Mouse (Mus musculus) embryonic facial prominence, embryonic 10.5 days (tissue): ENCODE measurements around the gene Apom. TPM values are rescaled to one million over a fixed set of nuclear protein-coding genes. Genes with fewer than 3 reads are reported as not detected.

Source experiments
- DNase-seq: peaks from one replicate; pipeline ENCODE4 v3.0.0-alpha.2; 2017; ENCODE audit warnings: low spot score
- H3K27ac ChIP-seq: fragments of 300-500 bp; sonication (generic); replicated peaks from 2 replicates; pipeline ENCODE4 v1.5.1; 2016; ENCODE audit warnings: mild to moderate bottlenecking
- H3K27me3 ChIP-seq: fragments of 300-500 bp; sonication (generic); replicated peaks from 2 replicates; pipeline ENCODE4 v1.6.1; 2016; ENCODE audit warnings: low read depth, mild to moderate bottlenecking; ENCODE audit not compliant: poor library complexity, severe bottlenecking
- H3K36me3 ChIP-seq: fragments of 300-500 bp; sonication (generic); replicated peaks from 2 replicates; pipeline ENCODE4 v1.6.1; 2016; ENCODE audit warnings: mild to moderate bottlenecking, moderate library complexity
- H3K4me1 ChIP-seq: fragments of 300-500 bp; sonication (generic); 2 replicates; pipeline ENCODE4 v1.6.1; 2016
- H3K4me3 ChIP-seq: fragments of 300-500 bp; sonication (generic); 2 replicates; pipeline ENCODE4 v1.5.1; 2016; ENCODE audit warnings: mild to moderate bottlenecking, moderate library complexity
- H3K9me3 ChIP-seq: fragments of 300-500 bp; sonication (generic); 2 replicates; pipeline ENCODE4 v1.6.1; 2016; ENCODE audit warnings: mild to moderate bottlenecking
- WGBS: fragments of 180-500 bp; shearing (Covaris S2); methylation state at CpG from one replicate; pipeline ENCODE4 v1.1.7; 2016; 5-methylcytosine and 5-hydroxymethylcytosine counted together
- polyA plus RNA-seq: library from polyadenylated mRNA; unstranded; fragments of >200 nt; fragmentation: Nextera tagmentation; extraction: Ambion mirVana; gene quantifications from 2 replicates; pipeline ENCODE4 v1.2.1, GENCODE M21; 2016

Apom gene
- polyA plus RNA-seq, 1 experiment from 2014 or later: 0.69 TPM

- Histone ChIP-seq H3K36me3 (peaks cover 50% of the 10 kb centered on the region), H3K4me3 (peak within 1 kb of the TSS; percentile 98)
- WGBS: under 1% methylated on average over 19 of the region's 19 CpGs
Measured at GRCm38 (mm10) chr17:35121871-35122303, 10.0 kb downstream of the Apom start, which contains the start of gene Csnk2b. Gene Csnk2b (minus strand): TSS chr17:35122053.

GRCm38 (mm10) chr17:35121143-35121799, 10.6 kb downstream of the Apom start, which contains the start of gene Gpank1:
Gene Gpank1 (plus strand): TSS chr17:35121455.
- peaks cover 33% of the 10 kb centered on the region for H3K4me1 ChIP-seq
- H3K4me3 ChIP-seq: peak within 1 kb of the TSS; percentile 98
- peak; percentile 99 for DNase-seq
- WGBS: under 1% methylated on average over 50 of the region's 50 CpGs
- H3K9me3 ChIP-seq: no peaks in the 10 kb centered on the region
- H3K27me3 ChIP-seq: no peaks in the 10 kb centered on the region
- H3K36me3 ChIP-seq: peaks cover 54% of the 10 kb centered on the region
- H3K27ac ChIP-seq: peak within 1 kb of the TSS; percentile 90

More at GRCm38 (mm10) chr17:35121871-35122303, 10.0 kb downstream of the Apom start, which contains the start of gene Csnk2b:
- peak; percentile 66 for DNase-seq
- Histone ChIP-seq H3K27me3 (no peaks in the 10 kb centered on the region), H3K9me3 (no peaks in the 10 kb centered on the region), H3K4me1 (peaks cover 39% of the 10 kb centered on the region), H3K27ac (peak within 1 kb of the TSS; percentile 90)

- peaks cover 28% of the 10 kb centered on the region for H3K4me1 ChIP-seq
- H3K4me3 ChIP-seq: peak overlapping the region; percentile 98
- peak overlapping the region; percentile 90 for H3K27ac ChIP-seq
- peaks cover 60% of the 10 kb centered on the region for H3K36me3 ChIP-seq
- no peaks in the 10 kb centered on the region for H3K9me3 ChIP-seq
- H3K27me3 ChIP-seq: no peaks in the 10 kb centered on the region
- no peak for DNase-seq
- WGBS: under 1% methylated on average over 33 of the region's 33 CpGs
Measured at GRCm38 (mm10) chr17:35120745-35121142, 11.1 kb downstream of the Apom start.

GRCm38 (mm10) chr17:35115046-35116019, 16.5 kb downstream of the Apom start, which contains the start of gene Ly6g5b:
Gene Ly6g5b (minus strand): TSS chr17:35115428.
- H3K27me3 ChIP-seq: no peaks in the 10 kb centered on the region
- H3K4me3 ChIP-seq: peak within 1 kb of the TSS; percentile 11; the same call in 1 of the 2 replicates
- peak; percentile 23 for DNase-seq
- H3K36me3 ChIP-seq: peaks cover 59% of the 10 kb centered on the region
- H3K4me1 ChIP-seq: peaks cover 6% of the 10 kb centered on the region
- no peak within 1 kb of the TSS for H3K27ac ChIP-seq
- WGBS: 86% methylated on average over 8 of the region's 8 CpGs
- H3K9me3 ChIP-seq: no peaks in the 10 kb centered on the region

GRCm38 (mm10) chr17:35111774-35112173, 20.1 kb downstream of the Apom start:
- peak overlapping the region; percentile 11; the same call in 1 of the 2 replicates for H3K4me3 ChIP-seq
- H3K36me3 ChIP-seq: peaks cover 29% of the 10 kb centered on the region
- 81% methylated on average over 9 of the region's 9 CpGs for WGBS
- no peak overlapping the region for H3K27ac ChIP-seq
- H3K4me1 ChIP-seq: no peaks in the 10 kb centered on the region
- DNase-seq: no peak
- H3K27me3 ChIP-seq: no peaks in the 10 kb centered on the region
- H3K9me3 ChIP-seq: no peaks in the 10 kb centered on the region

GRCm38 (mm10) chr17:35108097-35108496, 23.8 kb downstream of the Apom start, which contains the start of gene Ly6g5c:
Gene Ly6g5c (plus strand): TSS chr17:35108279.
- Histone ChIP-seq H3K27ac (no peak within 1 kb of the TSS), H3K36me3 (peaks cover 12% of the 10 kb centered on the region), H3K4me3 (no peak within 1 kb of the TSS), H3K27me3 (no peaks in the 10 kb centered on the region), H3K9me3 (no peaks in the 10 kb centered on the region), H3K4me1 (peaks cover 13% of the 10 kb centered on the region)
- 85% methylated on average over 6 of the region's 6 CpGs for WGBS
- no peak for DNase-seq

GRCm38 (mm10) chr17:35106522-35106921, 25.3 kb downstream of the Apom start:
- no peaks in the 10 kb centered on the region for H3K27me3 ChIP-seq
- no peak overlapping the region; the same call in 1 of the 2 replicates for H3K4me3 ChIP-seq
- peaks cover 28% of the 10 kb centered on the region for H3K36me3 ChIP-seq
- peaks cover 13% of the 10 kb centered on the region for H3K4me1 ChIP-seq
- no peaks in the 10 kb centered on the region for H3K9me3 ChIP-seq
- 70% methylated on average over 3 of the region's 3 CpGs for WGBS
- DNase-seq: no peak
- peak overlapping the region; percentile 74 for H3K27ac ChIP-seq

- H3K36me3 ChIP-seq: peaks cover 35% of the 10 kb centered on the region
- H3K27me3 ChIP-seq: no peaks in the 10 kb centered on the region
- peak overlapping the region; percentile 43 for H3K4me3 ChIP-seq
- peak; percentile 49 for DNase-seq
- H3K9me3 ChIP-seq: no peaks in the 10 kb centered on the region
- 26% methylated on average over 13 of the region's 13 CpGs for WGBS
- H3K4me1 ChIP-seq: peaks cover 13% of the 10 kb centered on the region
- peak overlapping the region; percentile 74 for H3K27ac ChIP-seq
Measured at GRCm38 (mm10) chr17:35105740-35106389, 26.0 kb downstream of the Apom start.

GRCm38 (mm10) chr17:35104754-35105153, 27.1 kb downstream of the Apom start:
- DNase-seq: no peak
- Histone ChIP-seq H3K27ac (no peak overlapping the region), H3K4me1 (peaks cover 13% of the 10 kb centered on the region), H3K36me3 (peaks cover 46% of the 10 kb centered on the region), H3K27me3 (no peaks in the 10 kb centered on the region), H3K4me3 (no peak overlapping the region), H3K9me3 (no peaks in the 10 kb centered on the region)
- 87% methylated on average over 6 of the region's 6 CpGs for WGBS

GRCm38 (mm10) chr17:35104079-35104478, 27.8 kb downstream of the Apom start:
- DNase-seq: no peak
- H3K27ac ChIP-seq: no peak overlapping the region
- H3K27me3 ChIP-seq: no peaks in the 10 kb centered on the region
- peaks cover 13% of the 10 kb centered on the region for H3K4me1 ChIP-seq
- no peaks in the 10 kb centered on the region for H3K9me3 ChIP-seq
- H3K36me3 ChIP-seq: peaks cover 52% of the 10 kb centered on the region
- WGBS: 91% methylated on average over 7 of the region's 7 CpGs
- H3K4me3 ChIP-seq: no peak overlapping the region; the same call in 1 of the 2 replicates

- H3K4me1 ChIP-seq: peaks cover 13% of the 10 kb centered on the region
- H3K27ac ChIP-seq: no peak overlapping the region
- DNase-seq: no peak
- H3K27me3 ChIP-seq: no peaks in the 10 kb centered on the region
- H3K4me3 ChIP-seq: no peak overlapping the region; the same call in 1 of the 2 replicates
- 74% methylated on average over 6 of the region's 6 CpGs for WGBS
- no peaks in the 10 kb centered on the region for H3K9me3 ChIP-seq
- H3K36me3 ChIP-seq: peaks cover 61% of the 10 kb centered on the region
Measured at GRCm38 (mm10) chr17:35103221-35103690, 28.6 kb downstream of the Apom start.
